Mouse (Mus musculus): ENCODE measurements around the gene Dlx6. TPM values are rescaled to one million over a fixed set of nuclear protein-coding genes. Genes with fewer than 3 reads are reported as not detected.

Gene Dlx6
- polyA plus RNA-seq, 1 experiment from 2014 or later, result 0.16 TPM

Other genes starting within 250 kb of the Dlx6 start
- 1.5 and 2.1 TPM in 2 replicates for gene Dlx5, start 18.8 kb downstream of the Dlx6 start, polyA plus RNA-seq (2015; fragmentation: Nextera tagmentation; extraction: Ambion mirVana)
- gene Sdhaf3, start 92.7 kb downstream of the Dlx6 start, polyA plus RNA-seq (2015; fragmentation: Nextera tagmentation; extraction: Ambion mirVana), result 5.8 and 6.1 TPM in 2 replicates